Mouse (Mus musculus) brain, embryonic 14.5 days (tissue): ENCODE measurements at regions not wholly inside any gene's neighbourhood (a gene's known extent, or its start where the extent isn't known, plus 50 kb on each side); places are given as distances from the start of the nearest gene placed in this dataset.

Source experiments
- DNase-seq: peaks from one replicate; pipeline ENCODE4 v3.0.0-alpha.2; 2011; ENCODE audit warnings: low read depth
- CTCF ChIP-seq: fragments of 200-500 bp; IDR thresholded peaks from 2 replicates; pipeline ENCODE4 v1.5.1; 2012; ENCODE audit warnings: inconsistent platforms, mild to moderate bottlenecking, moderate library complexity, borderline replicate concordance; ENCODE audit not compliant: insufficient read depth, insufficient read length; ENCODE audit errors: extremely low read depth
- POLR2A ChIP-seq: fragments of 200-500 bp; IDR thresholded peaks from 2 replicates; pipeline ENCODE4 v1.6.1; 2012; ENCODE audit warnings: mild to moderate bottlenecking, inconsistent platforms, borderline replicate concordance; ENCODE audit not compliant: poor library complexity, insufficient read depth, insufficient read length, severe bottlenecking; ENCODE audit errors: extremely low read depth

DNA sequence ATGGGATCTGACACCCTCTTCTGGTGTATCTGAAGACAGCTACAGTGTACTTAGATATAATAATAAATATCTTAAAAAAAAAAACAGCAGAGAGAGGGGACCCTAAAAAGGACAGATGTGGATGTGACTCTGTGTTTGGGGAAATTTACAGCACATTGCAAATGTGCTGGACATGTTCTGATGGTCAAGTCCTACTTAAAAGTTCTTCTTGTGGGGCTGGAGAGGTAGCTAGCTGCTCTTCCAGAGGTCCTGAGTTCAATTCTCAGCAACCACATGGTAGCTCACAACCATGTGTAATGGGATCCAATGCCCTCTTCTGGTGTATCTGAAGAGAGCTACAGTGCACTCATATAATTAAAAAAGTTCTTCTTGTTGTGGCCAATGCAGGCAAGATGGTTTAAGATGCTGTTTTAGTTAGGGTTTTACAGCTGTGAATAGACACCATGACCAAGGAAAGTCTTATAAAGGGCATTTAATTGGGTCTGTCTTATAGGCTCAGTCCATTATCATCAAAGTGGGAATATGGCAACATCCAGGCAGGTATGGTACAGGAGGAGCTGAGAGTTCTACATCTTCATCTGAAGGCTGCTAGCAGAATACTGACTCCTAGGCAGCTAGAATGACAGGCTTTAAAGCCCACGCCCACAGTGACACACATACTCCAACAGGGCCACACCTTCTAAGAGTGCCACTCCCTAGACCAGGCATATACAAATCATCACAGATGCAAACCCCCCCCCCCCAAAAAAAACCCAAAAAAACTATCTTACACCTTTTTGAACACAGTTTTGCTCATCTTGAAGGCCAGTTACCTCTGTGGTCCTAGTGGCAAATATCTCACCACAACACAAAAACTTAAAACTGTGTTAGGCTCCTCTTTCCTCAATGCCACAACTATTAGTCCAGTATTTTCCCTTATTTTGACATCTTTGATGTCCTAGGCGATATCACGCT, 118.5 kb upstream of the Cpm start:
- no peak for TF ChIP-seq POLR2A
- TF ChIP-seq CTCF: no peak
- DNase-seq: no peak

- no peak for DNase-seq
- TF ChIP-seq POLR2A (no peak), CTCF (no peak)
Observed at GRCm38 (mm10) chr10:117510224-117510486, 119.1 kb upstream of the Cpm start.

- DNase-seq: no peak
- TF ChIP-seq CTCF (no peak), POLR2A (no peak)
Observed at GRCm38 (mm10) chr10:117509431-117510223, 119.7 kb upstream of the Cpm start.

- TF ChIP-seq POLR2A (no peak), CTCF (no peak)
- DNase-seq: no peak
Observed at GRCm38 (mm10) chr10:117506252-117506992, 122.9 kb upstream of the Cpm start.

GRCm38 (mm10) chr10:117505529-117505928, 123.8 kb upstream of the Cpm start:
- TF ChIP-seq CTCF (no peak), POLR2A (no peak)
- no peak for DNase-seq

- DNase-seq: no peak
- TF ChIP-seq CTCF (no peak), POLR2A (no peak)
Observed at GRCm38 (mm10) chr10:117505057-117505456, 124.2 kb upstream of the Cpm start.

DNA sequence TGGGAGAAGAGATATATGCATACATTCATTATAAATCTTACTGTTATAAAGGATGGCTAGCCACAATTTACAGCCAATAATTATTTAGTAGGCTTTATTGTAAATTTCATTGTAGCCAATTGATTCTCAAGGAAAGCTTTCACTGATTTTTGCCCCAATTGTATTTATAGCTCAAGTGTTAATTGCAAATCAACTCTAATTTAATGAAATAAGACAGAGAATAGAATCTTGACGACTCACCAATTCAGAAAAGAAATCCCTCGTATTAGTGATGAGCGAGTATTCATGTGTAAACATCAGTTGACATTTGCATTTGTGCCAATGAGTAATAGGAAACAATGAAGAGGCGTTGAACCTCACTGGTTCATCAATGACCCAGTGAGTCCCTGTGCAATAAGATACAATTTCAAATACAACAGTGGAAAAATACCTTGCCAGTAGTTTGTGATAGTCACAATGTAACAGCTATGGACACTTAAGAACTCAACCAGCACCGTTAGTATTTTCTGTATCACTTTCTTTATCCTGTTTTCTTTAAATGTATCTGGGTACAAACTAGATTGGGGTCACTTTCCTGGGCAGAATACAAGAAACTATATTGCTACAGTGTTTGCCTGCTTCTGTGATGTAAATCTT, 124.6 kb upstream of the Cpsf6 start:
- TF ChIP-seq POLR2A (no peak), CTCF (no peak)
- DNase-seq: no peak

- TF ChIP-seq CTCF (no peak), POLR2A (no peak)
- no peak for DNase-seq
Observed at GRCm38 (mm10) chr10:117503222-117504184, 123.7 kb upstream of the Cpsf6 start.

- TF ChIP-seq CTCF: no peak
- no peak for DNase-seq
Observed at GRCm38 (mm10) chr10:117502731-117503130, 122.9 kb upstream of the Cpsf6 start.

DNA sequence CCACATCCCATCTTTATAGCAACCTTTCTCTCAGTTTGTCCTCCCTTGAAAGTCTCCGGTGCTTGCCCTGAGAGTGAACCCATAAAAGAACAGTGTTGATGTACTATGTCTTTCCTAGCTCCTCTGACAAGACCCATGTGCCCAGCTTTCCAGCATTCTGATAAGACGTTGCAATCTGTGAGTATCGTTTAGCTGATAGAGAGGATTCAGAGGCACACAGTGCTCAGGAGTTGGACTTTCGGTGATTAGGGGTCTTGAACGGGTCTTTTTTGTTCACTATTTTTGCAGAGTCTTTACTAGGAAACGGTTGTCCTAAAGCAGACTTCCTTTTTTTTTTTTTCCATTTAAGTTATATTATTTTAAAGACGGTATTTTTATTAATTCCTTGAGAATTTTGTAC, 122.3 kb upstream of the Cpsf6 start:
- DNase-seq: no peak
- no peak for TF ChIP-seq CTCF
- no peak for TF ChIP-seq POLR2A
